Mouse (Mus musculus): ENCODE data around the gene Oaz2. TPM values are rescaled to one million over a fixed set of nuclear protein-coding genes. Genes with fewer than 3 reads are reported as not detected.
"Not testable (repeated sequence)": the region's sequence is repeated elsewhere in the genome, so short reads cannot be mapped to it uniquely, and the experiment has no call there.

The Oaz2 gene
- total RNA-seq, 2 experiments from 2014 or later = 265 to 267 TPM

DNA sequence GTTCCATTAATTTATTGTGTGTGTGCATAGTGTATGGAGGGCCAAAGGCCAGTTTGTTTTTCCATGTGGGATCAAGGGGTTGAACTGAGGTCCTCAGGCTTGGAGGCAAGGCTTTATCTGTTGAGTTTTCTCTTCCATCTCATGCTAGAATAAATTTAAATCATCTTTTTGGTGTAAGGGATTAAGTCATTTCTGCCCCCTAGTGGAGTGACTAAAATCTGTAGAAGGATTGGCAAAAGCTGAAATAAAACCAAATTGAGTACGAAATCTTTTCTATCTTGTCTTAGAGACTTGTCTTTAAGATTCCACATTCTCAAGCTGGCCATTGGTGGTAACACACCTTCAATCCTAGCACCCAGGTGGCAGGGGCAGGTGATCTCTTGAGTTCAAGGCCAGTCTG is 15.2 kb downstream of the Oaz2 start:
- no peak for DNase-seq
- intact Hi-C loops (cut with DNase I) = no loop called here

DNA sequence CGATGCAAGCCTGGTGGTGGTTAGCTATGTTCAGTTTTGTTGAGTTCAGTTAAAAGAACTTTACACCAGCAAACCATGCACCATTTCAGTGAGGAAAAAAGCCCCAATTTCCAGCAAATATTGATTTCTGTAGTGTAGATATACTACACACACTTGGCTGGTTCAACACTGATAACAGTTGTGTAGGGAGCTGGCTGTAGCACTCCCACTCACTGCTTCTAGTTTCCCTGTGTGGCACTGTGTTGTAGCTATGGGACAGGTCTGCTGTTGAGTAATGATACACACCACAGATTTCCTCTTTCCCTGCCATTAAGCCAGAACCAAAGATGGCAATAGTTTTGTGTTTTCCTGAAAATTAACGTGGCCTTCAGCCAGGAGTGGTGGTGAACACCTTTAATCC is 16.9 kb downstream of the Oaz2 start:
- no peak for DNase-seq
- intact Hi-C loops (cut with DNase I) = no loop called here

DNA sequence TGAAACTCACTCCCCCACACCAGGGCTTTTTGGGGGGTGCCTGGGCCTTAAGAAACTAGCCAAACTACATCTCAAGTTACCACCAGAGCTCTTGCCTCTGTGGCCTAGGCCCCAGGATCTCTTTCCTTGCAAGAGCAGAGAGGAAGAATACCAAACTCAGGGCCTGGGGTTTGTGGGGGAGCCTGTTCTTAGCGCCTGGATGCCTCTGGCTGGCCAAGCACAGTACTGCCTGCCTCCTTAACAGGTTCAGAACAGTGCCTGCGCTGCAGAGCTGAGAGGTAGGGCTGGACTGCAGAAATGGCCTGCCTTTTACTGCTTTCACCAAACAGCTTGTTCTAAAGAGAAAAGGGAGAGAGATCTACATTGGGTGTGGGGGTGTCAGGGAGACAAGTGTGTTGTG is 22.1 kb downstream of the Oaz2 start:
- intact Hi-C loops (cut with DNase I) = loop anchor here (10.0 kb wide), 1 partner anchor 315 kb away; no protein-coding TSS in a partner anchor
- not testable (repeated sequence) for DNase-seq

DNA sequence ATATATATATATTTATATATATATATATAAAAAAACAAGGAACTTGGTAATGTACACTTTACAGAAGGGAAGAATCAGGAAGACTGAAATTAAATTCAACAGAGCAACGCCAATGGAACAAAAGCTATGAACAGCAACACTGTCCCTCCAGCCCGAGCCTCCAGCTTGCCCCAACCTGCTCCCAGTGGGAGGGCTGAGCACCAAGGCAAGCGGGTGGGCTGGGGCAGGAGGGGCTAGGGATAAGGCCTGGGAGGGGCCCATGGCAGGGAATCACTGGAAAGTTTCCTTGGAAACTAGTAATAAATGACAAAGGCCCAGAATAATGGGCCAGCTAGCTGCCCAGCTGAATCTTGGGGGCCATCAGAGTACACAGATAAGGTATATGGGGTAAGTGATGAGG is 24.7 kb downstream of the Oaz2 start:
- no peak for DNase-seq
- intact Hi-C loops (cut with DNase I) = loop anchor here (10.0 kb wide), 1 partner anchor 312 kb away; no protein-coding TSS in a partner anchor

DNA sequence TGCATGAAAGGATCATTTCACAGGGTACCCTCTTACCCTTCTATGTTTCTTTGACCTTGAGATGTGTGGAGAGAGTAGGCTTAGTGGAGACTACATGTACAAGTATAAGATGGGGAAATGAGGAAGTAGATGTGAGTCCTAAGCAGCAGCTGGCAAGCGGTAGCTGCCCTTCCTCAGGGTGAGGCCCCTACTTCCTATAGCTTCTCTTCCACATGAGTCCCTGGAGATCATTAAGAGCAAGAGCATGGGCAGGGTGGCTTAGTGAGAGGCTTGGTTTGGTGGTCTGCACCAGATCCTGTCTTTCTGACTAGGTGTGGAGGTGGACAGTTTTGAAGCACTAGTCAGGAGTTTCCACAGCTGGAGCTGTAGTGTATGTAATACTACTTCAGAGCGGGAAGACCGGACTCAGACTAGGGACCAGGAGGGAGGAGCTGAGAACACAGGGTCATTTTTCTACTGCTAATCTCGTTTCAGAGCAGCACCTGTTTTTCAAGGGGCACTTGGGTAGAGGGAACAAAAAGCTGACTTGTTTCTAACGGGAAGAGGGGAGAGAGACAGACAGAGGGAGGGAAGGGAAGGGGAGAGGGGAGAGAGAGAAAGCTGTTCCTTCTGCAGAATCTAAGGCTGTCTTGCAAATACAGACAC is 25.3 kb downstream of the Oaz2 start:
- intact Hi-C loops (cut with DNase I) = loop anchor here (10.0 kb wide), 1 partner anchor 312 kb away; no protein-coding TSS in a partner anchor
- no peak for DNase-seq

DNA sequence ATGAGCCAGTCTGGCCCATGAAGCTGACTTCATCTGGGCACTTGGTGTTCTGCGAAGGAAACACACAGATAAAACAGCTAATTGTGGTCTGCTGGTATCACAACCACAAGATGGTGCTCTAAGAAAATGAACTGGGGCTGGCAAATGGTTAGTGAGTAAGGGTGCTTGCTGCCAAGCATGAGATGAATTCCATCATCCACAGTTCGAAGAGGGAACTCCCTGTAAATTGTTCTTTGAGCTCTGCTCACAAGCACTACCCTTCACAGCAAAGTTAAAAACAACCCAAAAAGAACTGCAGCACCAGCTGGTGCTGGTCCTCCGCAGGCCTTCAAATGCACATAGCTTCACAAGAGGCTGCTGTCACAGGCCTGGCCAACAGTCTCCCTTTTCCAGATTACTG is 27.8 kb downstream of the Oaz2 start:
- DNase-seq = peak; percentile 30 to 58
- intact Hi-C loops (cut with DNase I) = loop anchor here (2.0 to 10.0 kb wide), 3 partner anchors 133 to 309 kb away; no protein-coding TSS in a partner anchor

DNA sequence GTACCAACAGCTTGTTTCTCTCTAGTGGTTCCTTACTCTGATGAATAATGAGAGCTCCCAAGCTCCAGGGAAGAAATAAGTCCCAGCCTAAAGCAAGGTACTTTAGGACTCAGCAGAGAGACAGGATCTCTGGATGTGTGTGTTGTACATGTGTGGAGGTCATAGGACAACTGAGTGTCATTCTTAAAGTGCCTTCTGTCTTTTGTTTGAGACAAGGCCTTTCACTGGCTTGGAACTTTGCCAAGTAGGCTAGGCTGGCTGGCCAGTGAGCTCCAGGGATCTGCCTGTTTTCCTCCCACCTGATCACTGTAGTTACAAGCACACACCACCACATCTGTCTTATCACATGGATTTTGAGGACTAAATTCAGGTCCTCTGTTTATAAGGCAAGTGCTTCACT is 28.5 kb downstream of the Oaz2 start:
- intact Hi-C loops (cut with DNase I) = loop anchor here (5.0 to 10.0 kb wide), 2 partner anchors 151 to 308 kb away; no protein-coding TSS in a partner anchor
- DNase-seq = peak in 1 of 2 experiments; percentile 60

DNA sequence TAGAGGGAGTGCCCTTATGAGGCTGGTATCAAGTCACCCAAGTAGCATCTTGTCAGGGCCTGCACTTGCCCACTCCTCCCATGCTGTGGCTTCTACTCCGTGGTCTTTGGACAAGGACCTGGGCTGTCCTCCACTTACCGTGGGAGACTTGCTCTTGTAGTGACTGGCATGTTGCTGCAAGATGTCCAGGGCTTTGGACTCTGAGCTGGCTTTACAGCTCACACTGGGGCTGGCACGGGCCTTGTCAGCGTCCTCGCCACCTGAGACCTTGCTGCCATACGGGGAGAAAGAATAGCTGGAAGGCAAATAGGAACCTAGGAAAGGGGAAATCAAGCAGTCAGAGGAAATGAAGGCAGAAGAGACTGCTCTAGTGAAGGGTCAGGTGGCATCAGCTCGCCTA is 29.6 kb downstream of the Oaz2 start:
- no peak for DNase-seq
- intact Hi-C loops (cut with DNase I) = loop anchor here (5.0 to 10.0 kb wide), 2 partner anchors 150 to 307 kb away; no protein-coding TSS in a partner anchor

DNA sequence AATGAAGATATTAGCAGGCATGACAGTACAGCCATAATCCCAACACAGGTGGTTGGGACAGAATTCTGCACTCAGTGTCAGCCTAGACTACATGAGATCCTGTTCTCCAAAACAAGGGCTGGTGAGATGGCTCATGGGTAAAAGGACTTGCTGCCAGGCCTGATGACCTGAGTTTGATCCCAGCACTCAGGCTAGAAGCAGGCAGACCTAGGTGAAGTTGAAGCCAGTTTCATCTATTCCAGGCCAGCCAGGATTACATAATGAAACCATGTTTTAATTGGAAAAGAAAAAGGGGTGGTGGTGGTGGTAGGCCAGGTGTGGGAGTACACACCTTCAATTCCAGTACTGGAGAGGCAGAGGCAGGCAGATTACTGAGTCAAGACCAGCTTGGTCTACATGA is 30.2 kb downstream of the Oaz2 start:
- no peak for DNase-seq
- intact Hi-C loops (cut with DNase I) = loop anchor here (5.0 to 10.0 kb wide), 2 partner anchors 149 to 307 kb away; no protein-coding TSS in a partner anchor

DNA sequence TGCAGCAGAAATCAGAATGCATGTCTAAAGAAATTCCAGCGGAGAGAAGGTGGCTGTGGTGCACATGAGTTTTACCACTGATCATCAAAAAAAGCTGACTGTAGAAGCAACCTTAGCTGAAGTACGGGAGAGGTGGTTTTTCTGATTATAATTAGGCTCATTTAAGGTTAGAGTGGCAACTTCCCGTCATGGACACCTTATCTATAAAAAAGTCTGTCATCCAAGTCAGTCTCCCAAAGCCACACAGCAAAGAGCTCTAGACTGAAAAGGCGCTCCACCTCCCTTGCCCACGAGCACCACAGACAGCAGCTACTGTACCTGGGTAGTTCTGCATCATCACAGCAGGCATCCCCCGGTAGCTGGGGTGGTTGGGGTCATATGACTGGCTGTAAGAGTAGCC is 32.7 kb downstream of the Oaz2 start:
- no peak for DNase-seq
- intact Hi-C loops (cut with DNase I) = no loop called here

DNA sequence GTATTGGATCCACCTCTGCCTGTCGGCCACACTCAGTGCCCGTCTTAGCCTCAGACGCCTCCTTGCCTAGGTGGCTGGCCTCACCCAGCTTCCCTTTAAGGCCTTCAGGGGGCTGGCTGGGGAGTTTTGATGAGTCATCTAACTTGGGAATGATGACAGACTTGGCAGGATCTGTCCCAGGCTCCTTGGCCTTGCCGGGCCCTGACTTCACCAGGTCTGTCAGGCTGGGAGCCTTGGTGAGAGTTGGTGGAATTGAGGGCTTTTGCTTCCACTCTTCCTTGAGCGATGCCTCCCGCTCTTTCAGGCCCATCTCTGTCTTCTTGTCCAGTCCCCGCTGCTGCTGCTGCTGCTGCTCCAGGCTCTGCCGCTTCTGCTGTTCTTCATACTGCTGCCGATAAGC is 34.5 kb downstream of the Oaz2 start:
- intact Hi-C loops (cut with DNase I) = no loop called here
- no peak for DNase-seq

DNA sequence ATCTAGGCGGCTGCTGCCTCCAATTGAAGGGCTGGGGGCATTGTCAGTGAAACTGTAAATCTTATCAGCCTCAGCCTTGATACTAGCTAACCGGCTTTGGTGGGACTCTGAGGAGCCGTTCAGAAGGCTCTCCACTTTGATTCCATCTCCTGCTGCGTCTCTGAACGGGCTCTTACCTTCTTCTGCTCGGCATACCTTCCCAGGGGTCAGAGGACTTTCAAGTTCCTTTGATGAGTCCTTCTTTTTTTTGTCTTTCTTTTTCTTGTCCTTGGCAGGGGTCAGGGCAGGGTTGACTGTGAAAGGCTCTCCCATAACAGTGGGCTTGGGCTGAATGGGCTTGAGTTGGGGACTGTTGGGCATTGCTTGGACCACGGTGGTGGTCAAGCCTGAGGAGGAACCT is 35.4 kb downstream of the Oaz2 start:
- DNase-seq = no peak
- intact Hi-C loops (cut with DNase I) = no loop called here

DNA sequence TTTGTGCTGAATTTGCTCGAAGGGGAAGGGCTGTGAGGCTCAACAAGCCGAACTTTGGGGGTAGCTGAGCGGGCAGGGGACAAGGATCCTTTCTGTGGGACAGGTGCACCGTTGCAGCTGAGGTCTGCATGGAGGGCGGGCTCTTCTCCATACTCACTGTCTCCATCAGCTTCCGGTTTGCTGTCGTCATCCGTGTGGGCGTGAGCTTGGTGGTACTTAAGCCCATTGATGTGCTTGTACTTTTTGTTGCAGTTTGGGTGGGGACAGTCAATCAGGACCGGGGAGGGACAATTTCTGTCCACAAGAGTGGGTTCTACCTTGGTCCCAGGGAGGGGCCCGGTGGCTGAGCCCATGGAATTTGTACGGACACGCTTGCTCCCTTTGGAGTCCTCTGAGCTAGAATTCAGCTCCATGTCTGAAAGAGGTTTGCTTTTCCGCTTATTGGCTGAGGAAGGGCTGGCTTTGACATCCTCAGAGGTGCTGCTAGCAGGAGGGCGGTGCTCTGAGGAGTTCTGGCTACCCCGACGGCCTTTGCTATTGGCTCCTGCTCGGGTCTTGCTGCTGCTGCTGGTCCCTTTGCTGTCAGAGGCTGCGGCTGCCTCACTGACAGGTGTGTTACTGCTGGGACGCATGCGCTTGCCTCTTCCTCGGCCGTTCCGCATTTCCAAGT is 36.3 kb downstream of the Oaz2 start:
- DNase-seq = no peak
- intact Hi-C loops (cut with DNase I) = no loop called here

DNA sequence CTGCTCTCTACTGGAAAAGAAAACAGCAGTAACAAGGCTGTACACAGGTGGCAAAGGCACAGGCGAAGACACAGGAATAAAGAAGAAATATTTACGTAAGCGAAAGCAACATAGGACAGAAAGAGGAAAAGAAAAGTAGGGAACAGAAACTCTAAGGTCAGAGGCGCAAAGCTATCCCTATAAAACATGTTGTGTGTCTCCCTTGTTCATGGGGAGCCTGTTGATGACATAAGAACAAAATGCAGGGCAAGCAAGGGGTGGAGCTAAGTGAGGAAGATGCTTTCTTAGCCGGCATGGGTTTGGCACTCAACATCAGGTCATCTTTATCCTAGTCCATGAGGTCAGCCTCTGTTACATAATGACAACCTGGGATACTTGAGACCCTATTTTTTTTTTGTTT is 50.4 kb downstream of the Oaz2 start:
- intact Hi-C loops (cut with DNase I) = no loop called here
- no peak for DNase-seq

DNA sequence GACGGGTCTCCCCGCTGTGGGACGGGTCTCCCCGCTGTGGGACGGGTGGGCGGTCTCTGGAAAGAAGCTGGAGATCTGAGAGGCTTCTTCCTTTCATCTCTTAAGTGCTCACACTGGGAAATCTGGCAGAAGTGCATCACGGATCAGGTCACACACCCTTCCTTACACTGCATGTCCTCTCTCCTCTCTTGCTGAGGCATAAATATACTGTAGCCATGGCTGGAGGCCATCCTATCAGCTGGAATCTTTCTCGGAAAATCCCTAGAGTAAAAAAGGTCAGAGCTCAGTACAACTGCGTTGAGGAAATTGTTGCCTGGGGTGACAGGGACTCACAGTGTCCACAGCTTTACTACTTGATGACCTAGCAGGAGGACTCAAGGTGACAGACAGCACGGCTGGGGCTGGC is 53.4 kb downstream of the Oaz2 start:
- intact Hi-C loops (cut with DNase I) = no loop called here
- peak in 1 of 2 experiments; percentile 28 for DNase-seq

DNA sequence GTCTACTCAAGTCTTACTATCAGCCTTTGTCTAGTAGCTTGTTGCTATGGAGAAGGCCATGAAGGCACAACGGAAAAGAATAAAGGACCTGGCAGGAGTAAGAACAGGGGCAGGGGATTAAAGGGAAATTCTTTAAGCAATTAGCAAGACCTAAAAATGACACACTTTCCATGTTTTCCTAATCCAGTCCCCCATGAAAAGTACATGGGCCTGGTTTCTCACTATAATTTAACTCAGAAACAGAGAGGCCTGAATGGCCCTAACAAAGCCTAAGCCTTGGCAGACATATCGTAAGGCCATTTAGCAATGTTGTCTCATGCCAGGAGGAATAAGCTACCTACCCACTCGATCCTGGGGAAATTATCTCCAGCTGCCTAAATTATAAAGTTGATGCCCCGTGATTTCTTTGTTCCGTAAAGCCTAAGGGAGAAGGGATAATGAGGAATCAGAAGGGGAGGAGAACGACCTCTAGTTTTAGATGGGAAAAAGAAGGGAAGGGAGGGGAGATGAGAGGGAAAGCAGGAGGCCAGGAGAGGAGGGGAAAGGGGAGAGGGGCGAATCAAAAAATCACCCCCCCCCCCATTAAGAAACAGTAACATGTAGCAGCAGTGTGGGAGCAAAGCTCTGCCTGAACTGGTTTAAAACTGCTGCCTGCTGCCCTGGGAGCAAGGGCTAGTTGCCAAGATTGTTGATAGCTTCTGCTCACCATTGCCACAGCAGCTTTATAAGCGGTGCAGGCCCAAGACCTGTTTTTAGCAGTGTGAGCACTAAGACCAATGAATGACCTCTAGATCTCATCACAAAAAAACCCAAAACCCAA is 56.9 kb downstream of the Oaz2 start:
- peak; percentile 53 to 70 for DNase-seq
- intact Hi-C loops (cut with DNase I) = no loop called here

DNA sequence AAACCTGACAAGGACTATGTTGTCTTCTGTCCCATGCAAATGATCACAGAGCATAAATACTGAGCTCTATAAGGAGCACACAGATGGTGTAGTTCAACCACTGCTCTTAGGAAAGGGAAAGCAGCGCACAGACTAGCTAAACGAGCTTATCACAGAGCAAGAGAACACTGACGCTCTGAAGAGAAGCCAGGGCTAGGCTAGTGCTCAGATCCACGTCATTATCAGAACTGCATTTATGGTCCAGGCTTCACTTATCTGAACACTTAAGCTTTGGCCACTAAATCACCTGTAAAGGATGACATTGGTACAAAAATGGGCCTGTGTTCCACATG is 57.5 kb downstream of the Oaz2 start:
- DNase-seq = no peak
- intact Hi-C loops (cut with DNase I) = no loop called here

DNA sequence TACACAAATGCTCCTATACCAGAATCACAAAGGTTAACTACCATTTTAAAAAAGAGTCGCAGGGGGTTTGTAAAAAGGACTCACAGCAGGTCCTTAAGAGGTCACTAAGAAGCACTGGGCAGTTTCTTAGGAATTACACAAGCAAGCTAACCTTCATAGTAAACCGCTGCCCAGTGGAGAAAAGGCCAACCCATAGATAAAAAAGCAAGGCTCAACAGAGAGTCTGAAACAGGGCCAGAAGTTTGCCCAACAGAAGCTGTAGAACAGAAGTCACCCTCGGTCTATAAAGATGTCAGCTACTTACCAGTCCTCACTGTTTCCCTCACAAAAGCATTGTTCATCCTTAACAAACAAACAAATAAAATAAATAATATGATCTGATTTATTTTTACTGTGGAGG is 58.6 kb downstream of the Oaz2 start:
- peak in 1 of 2 experiments; percentile 23 for DNase-seq
- intact Hi-C loops (cut with DNase I) = no loop called here

DNA sequence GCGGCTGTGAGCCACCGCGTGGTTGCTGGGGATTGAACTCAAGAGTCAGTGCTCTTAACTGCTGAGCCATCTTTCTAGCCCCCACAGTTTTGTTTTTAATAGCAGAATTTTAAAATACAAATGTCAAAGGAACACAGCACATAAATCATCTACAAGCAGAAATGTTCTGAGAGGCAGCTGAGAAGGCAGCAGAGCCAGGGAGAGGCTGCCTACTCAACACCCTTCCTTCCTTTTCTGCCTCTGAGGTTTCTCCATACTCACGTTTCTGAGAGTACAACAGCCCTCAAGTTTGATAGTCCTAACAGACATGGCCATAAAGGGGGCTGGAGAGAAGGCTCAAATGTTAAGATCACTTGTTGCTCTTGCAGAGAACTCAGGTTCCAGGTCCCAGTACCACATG is 59.7 kb downstream of the Oaz2 start:
- intact Hi-C loops (cut with DNase I) = no loop called here
- no peak for DNase-seq

DNA sequence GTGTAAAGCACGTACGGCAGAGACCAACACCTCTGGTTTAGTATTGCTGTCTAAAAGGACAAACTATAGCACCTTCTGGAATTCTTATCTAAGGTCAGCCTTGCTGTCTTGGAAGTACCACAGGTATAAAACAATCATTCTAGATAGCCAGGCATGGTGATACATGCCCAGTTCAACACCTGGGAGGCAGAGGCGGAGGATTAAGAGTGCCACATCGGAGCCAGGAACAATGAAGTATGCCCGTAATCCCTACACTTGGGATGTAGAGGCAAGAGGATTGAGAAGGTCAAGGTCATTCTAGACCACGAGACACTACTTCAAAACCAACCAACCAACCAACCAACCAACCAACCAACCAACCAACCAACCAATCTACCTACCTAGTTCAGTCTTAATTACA is 60.8 kb downstream of the Oaz2 start:
- DNase-seq = no peak
- intact Hi-C loops (cut with DNase I) = no loop called here

DNA sequence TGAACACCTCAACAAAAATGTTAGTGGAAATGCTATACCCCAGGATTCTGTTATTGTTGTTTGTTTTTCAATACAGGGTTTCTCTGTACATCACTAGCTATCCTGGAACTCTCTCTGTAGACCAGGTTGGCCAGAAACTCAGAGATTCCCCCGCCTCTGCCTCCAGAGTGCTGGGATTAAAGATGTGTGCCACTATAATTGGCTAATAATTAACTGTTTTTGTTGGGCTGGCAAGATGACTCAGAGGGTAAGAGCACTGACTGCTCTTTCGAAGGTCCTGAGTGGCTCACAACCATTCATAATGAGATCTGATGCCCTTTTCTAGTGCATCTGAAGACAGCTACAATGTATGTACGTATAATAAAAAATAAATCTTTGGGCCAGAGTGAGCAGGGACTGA is 67.1 kb downstream of the Oaz2 start:
- DNase-seq = no peak
- intact Hi-C loops (cut with DNase I) = no loop called here

Measured in heart, postnatal 14 days (tissue).